Mouse (Mus musculus): ENCODE data around the gene Jade1.

Gene Jade1

GRCm38 (mm10) chr3:41572968-41573367 is 17.4 kb downstream of the Jade1 start:
- in situ Hi-C loops (cut with MboI; ENCODE audit: unreplicated experiment in 2 of 2), result loop anchor here (10.0 to 25.0 kb wide), 4 partner anchors 211 to 786 kb away; partner anchors contain the start of genes Pgrmc2 (in 1 of the 2) and Plk4 (in 1 of the 2)

- in situ Hi-C loops (cut with MboI; ENCODE audit: unreplicated experiment in 2 of 2), result loop anchor here (10.0 to 25.0 kb wide), 4 partner anchors 212 to 787 kb away; partner anchors contain the start of genes Pgrmc2 (in 1 of the 2) and Plk4 (in 1 of the 2)
Measured at GRCm38 (mm10) chr3:41574208-41574607, 18.7 kb downstream of the Jade1 start.

- in situ Hi-C loops (cut with MboI; ENCODE audit: unreplicated experiment in 2 of 2), result loop anchor here (10.0 to 25.0 kb wide), 4 partner anchors 213 to 788 kb away; partner anchors contain the start of genes Pgrmc2 (in 1 of the 2) and Plk4 (in 1 of the 2)
Measured at GRCm38 (mm10) chr3:41574720-41575435, 19.3 kb downstream of the Jade1 start.

GRCm38 (mm10) chr3:41575971-41576370 is 20.4 kb downstream of the Jade1 start:
- in situ Hi-C loops (cut with MboI; ENCODE audit: unreplicated experiment in 2 of 2), result loop anchor here in 1 of 2 experiments (10.0 kb wide), 1 partner anchor 491 kb away; the partner anchor contains the start of gene Pgrmc2

- in situ Hi-C loops (cut with MboI; ENCODE audit: unreplicated experiment in 2 of 2), result loop anchor here in 1 of 2 experiments (10.0 kb wide), 1 partner anchor 492 kb away; the partner anchor contains the start of gene Pgrmc2
Measured at GRCm38 (mm10) chr3:41577240-41577639, 21.7 kb downstream of the Jade1 start.

- in situ Hi-C loops (cut with MboI; ENCODE audit: unreplicated experiment in 2 of 2), result loop anchor here in 1 of 2 experiments (10.0 kb wide), 1 partner anchor 495 kb away; the partner anchor contains the start of gene Pgrmc2
Measured at GRCm38 (mm10) chr3:41579873-41580272, 24.3 kb downstream of the Jade1 start.

- in situ Hi-C loops (cut with MboI; ENCODE audit: unreplicated experiment in 2 of 2), result no loop called here
Measured at GRCm38 (mm10) chr3:41580401-41581323, 25.1 kb downstream of the Jade1 start.

GRCm38 (mm10) chr3:41581436-41581835 is 25.9 kb downstream of the Jade1 start:
- in situ Hi-C loops (cut with MboI; ENCODE audit: unreplicated experiment in 2 of 2), result no loop called here

GRCm38 (mm10) chr3:41582256-41582655 is 26.7 kb downstream of the Jade1 start:
- in situ Hi-C loops (cut with MboI; ENCODE audit: unreplicated experiment in 2 of 2), result no loop called here

GRCm38 (mm10) chr3:41583092-41583491 is 27.6 kb downstream of the Jade1 start:
- in situ Hi-C loops (cut with MboI; ENCODE audit: unreplicated experiment in 2 of 2), result no loop called here

GRCm38 (mm10) chr3:41583621-41584020 is 28.1 kb downstream of the Jade1 start:
- in situ Hi-C loops (cut with MboI; ENCODE audit: unreplicated experiment in 2 of 2), result no loop called here

GRCm38 (mm10) chr3:41585548-41585947 is 30.0 kb downstream of the Jade1 start:
- in situ Hi-C loops (cut with MboI; ENCODE audit: unreplicated experiment in 2 of 2), result no loop called here

- in situ Hi-C loops (cut with MboI; ENCODE audit: unreplicated experiment in 2 of 2), result no loop called here
Measured at GRCm38 (mm10) chr3:41586330-41586729, 30.8 kb downstream of the Jade1 start.

- in situ Hi-C loops (cut with MboI; ENCODE audit: unreplicated experiment in 2 of 2), result no loop called here
Measured at GRCm38 (mm10) chr3:41586917-41587316, 31.4 kb downstream of the Jade1 start.

- in situ Hi-C loops (cut with MboI; ENCODE audit: unreplicated experiment in 2 of 2), result no loop called here
Measured at GRCm38 (mm10) chr3:41587588-41587987, 32.1 kb downstream of the Jade1 start.

- in situ Hi-C loops (cut with MboI; ENCODE audit: unreplicated experiment in 2 of 2), result no loop called here
Measured at GRCm38 (mm10) chr3:41588495-41588894, 33.0 kb downstream of the Jade1 start.

- in situ Hi-C loops (cut with MboI; ENCODE audit: unreplicated experiment in 2 of 2), result no loop called here
Measured at GRCm38 (mm10) chr3:41589246-41589914, 33.8 kb downstream of the Jade1 start.

GRCm38 (mm10) chr3:41589988-41590387 is 34.5 kb downstream of the Jade1 start:
- in situ Hi-C loops (cut with MboI; ENCODE audit: unreplicated experiment in 2 of 2), result no loop called here

- in situ Hi-C loops (cut with MboI; ENCODE audit: unreplicated experiment in 2 of 2), result no loop called here
Measured at GRCm38 (mm10) chr3:41590695-41591559, 35.4 kb downstream of the Jade1 start.

All from v-Abl transformed pro-B cells (cell line).